Mouse (Mus musculus): ENCODE measurements around the gene Gm20388. TPM values are rescaled to one million over a fixed set of nuclear protein-coding genes. Genes with fewer than 3 reads are reported as not detected.

Gene Gm20388
- polyA plus RNA-seq, 1 experiment = 49.7 TPM

GRCm38 (mm10) chr8:121002871-121003539 lies 1092.4 kb downstream of the Gm20388 start:
- whole genome bisulfite sequencing = 26% methylated on average over 17 of the region's 17 CpGs
- Histone ChIP-seq H3K36me3 (ENCODE audit: control insufficient read depth, insufficient read depth, low read length) (no peaks in the 10 kb centered on the region), H3K27me3 (replicated peaks; ENCODE audit: control insufficient read depth, insufficient read depth, low read length) (no peaks in the 10 kb centered on the region), H3K27ac (ENCODE audit: insufficient read depth, low read depth, low read length) (no peak overlapping the region), H3K4me3 (ENCODE audit: insufficient read depth, low read depth, low read length) (no peak overlapping the region), H3K4me1 (ENCODE audit: control insufficient read depth, insufficient read depth, low read length) (no peaks in the 10 kb centered on the region)
- peak; percentile 7 for DNase-seq
- no peak for TF ChIP-seq POLR2A (IDR thresholded peaks at IDR 0.05; ENCODE audit: low read depth, low read length)
- no peak for TF ChIP-seq CTCF (conservative IDR thresholded peaks at IDR 0.05; ENCODE audit: insufficient read depth, insufficient read length, low read depth, low read length)

DNA sequence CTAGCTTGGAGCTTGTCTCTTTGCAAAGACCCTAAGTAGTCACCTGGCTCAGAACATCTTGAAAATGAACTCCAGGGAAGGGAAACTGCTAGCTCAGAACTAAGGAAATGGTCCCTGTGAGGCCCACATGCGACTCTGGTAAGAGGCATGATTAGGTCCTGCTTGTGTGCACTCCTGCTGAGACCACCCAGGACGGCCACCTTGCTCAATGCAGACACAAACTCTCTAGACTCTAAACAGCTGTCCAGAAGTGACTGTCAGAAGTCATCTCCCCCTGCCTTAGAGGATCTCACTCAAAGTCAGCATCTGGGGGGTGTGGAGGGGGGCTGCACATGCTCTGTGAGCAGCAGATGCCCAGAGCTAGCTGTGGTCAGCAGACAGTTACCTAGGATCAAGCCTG lies 1093.0 kb downstream of the Gm20388 start:
- no peak for DNase-seq
- no peak overlapping the region for H3K4me3 ChIP-seq (ENCODE audit: insufficient read depth, low read depth, low read length)
- 41% methylated on average over 2 of the region's 2 CpGs for WGBS
- no peaks in the 10 kb centered on the region for H3K27me3 ChIP-seq (replicated peaks; ENCODE audit: control insufficient read depth, insufficient read depth, low read length)
- no peak for TF ChIP-seq CTCF (conservative IDR thresholded peaks at IDR 0.05; ENCODE audit: insufficient read depth, insufficient read length, low read depth, low read length)
- TF ChIP-seq POLR2A (IDR thresholded peaks at IDR 0.05; ENCODE audit: low read depth, low read length) = no peak
- no peaks in the 10 kb centered on the region for H3K4me1 ChIP-seq (ENCODE audit: control insufficient read depth, insufficient read depth, low read length)
- H3K27ac ChIP-seq (ENCODE audit: insufficient read depth, low read depth, low read length) = no peak overlapping the region
- H3K36me3 ChIP-seq (ENCODE audit: control insufficient read depth, insufficient read depth, low read length) = no peaks in the 10 kb centered on the region

DNA sequence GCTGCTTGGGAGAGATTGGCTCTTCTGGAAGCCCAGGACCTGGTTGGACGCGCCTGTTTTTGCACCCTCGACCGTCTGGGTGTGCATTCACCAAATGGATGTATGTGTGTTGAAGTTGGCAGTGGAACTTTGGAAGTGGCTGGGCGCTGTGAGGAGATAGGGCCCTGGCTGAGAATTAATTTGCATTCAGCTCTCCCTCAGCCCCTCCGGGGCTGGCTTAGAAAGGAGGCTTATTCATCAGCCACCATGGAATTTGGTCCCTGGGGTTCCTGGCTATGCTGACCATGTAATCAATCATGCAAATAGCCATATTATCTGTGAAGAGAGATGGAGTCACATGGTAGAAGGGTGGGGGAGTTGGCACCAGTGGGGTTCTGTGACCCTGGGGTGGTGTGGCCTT lies 1102.7 kb downstream of the Gm20388 start:
- Histone ChIP-seq H3K4me1 (ENCODE audit: control insufficient read depth, insufficient read depth, low read length) (no peaks in the 10 kb centered on the region), H3K27me3 (replicated peaks; ENCODE audit: control insufficient read depth, insufficient read depth, low read length) (no peaks in the 10 kb centered on the region)
- WGBS = 70% methylated on average over 6 of the region's 6 CpGs

GRCm38 (mm10) chr8:121016621-121017020 lies 1106.0 kb downstream of the Gm20388 start:
- TF ChIP-seq POLR2A (IDR thresholded peaks at IDR 0.05; ENCODE audit: low read depth, low read length) = no peak
- TF ChIP-seq CTCF (conservative IDR thresholded peaks at IDR 0.05; ENCODE audit: insufficient read depth, insufficient read length, low read depth, low read length) = no peak
- Histone ChIP-seq H3K4me3 (ENCODE audit: insufficient read depth, low read depth, low read length) (no peak overlapping the region), H3K4me1 (ENCODE audit: control insufficient read depth, insufficient read depth, low read length) (no peaks in the 10 kb centered on the region), H3K27me3 (replicated peaks; ENCODE audit: control insufficient read depth, insufficient read depth, low read length) (no peaks in the 10 kb centered on the region), H3K27ac (ENCODE audit: insufficient read depth, low read depth, low read length) (no peak overlapping the region), H3K36me3 (ENCODE audit: control insufficient read depth, insufficient read depth, low read length) (no peaks in the 10 kb centered on the region)
- WGBS = 77% methylated on average over 17 of the region's 17 CpGs
- DNase-seq = no peak

More for the DNA sequence above, 1102.7 kb downstream of the Gm20388 start:
- no peak for DNase-seq
- TF ChIP-seq CTCF (conservative IDR thresholded peaks at IDR 0.05; ENCODE audit: insufficient read depth, insufficient read length, low read depth, low read length) = no peak
- Histone ChIP-seq H3K4me3 (ENCODE audit: insufficient read depth, low read depth, low read length) (no peak overlapping the region), H3K36me3 (ENCODE audit: control insufficient read depth, insufficient read depth, low read length) (no peaks in the 10 kb centered on the region), H3K27ac (ENCODE audit: insufficient read depth, low read depth, low read length) (no peak overlapping the region)

GRCm38 (mm10) chr8:121018236-121018635 lies 1107.6 kb downstream of the Gm20388 start:
- no peaks in the 10 kb centered on the region for H3K27me3 ChIP-seq (replicated peaks; ENCODE audit: control insufficient read depth, insufficient read depth, low read length)
- TF ChIP-seq CTCF (conservative IDR thresholded peaks at IDR 0.05; ENCODE audit: insufficient read depth, insufficient read length, low read depth, low read length) (no peak), POLR2A (IDR thresholded peaks at IDR 0.05; ENCODE audit: low read depth, low read length) (no peak)
- no peak for DNase-seq

GRCm38 (mm10) chr8:121021488-121021887 lies 1110.8 kb downstream of the Gm20388 start:
- TF ChIP-seq POLR2A (IDR thresholded peaks at IDR 0.05; ENCODE audit: low read depth, low read length) = no peak
- no peak for TF ChIP-seq CTCF (conservative IDR thresholded peaks at IDR 0.05; ENCODE audit: insufficient read depth, insufficient read length, low read depth, low read length)
- no peak overlapping the region for H3K27ac ChIP-seq (ENCODE audit: insufficient read depth, low read depth, low read length)
- no peaks in the 10 kb centered on the region for H3K36me3 ChIP-seq (ENCODE audit: control insufficient read depth, insufficient read depth, low read length)
- no peak overlapping the region for H3K4me3 ChIP-seq (ENCODE audit: insufficient read depth, low read depth, low read length)
- no peaks in the 10 kb centered on the region for H3K4me1 ChIP-seq (ENCODE audit: control insufficient read depth, insufficient read depth, low read length)
- no peaks in the 10 kb centered on the region for H3K27me3 ChIP-seq (replicated peaks; ENCODE audit: control insufficient read depth, insufficient read depth, low read length)
- WGBS = 18% methylated on average over 12 of the region's 12 CpGs
- no peak for DNase-seq

More at GRCm38 (mm10) chr8:121018236-121018635, 1107.6 kb downstream of the Gm20388 start:
- Histone ChIP-seq H3K4me3 (ENCODE audit: insufficient read depth, low read depth, low read length) (no peak overlapping the region), H3K4me1 (ENCODE audit: control insufficient read depth, insufficient read depth, low read length) (no peaks in the 10 kb centered on the region), H3K36me3 (ENCODE audit: control insufficient read depth, insufficient read depth, low read length) (no peaks in the 10 kb centered on the region), H3K27ac (ENCODE audit: insufficient read depth, low read depth, low read length) (no peak overlapping the region)
- 68% methylated on average over 10 of the region's 10 CpGs for WGBS

DNA sequence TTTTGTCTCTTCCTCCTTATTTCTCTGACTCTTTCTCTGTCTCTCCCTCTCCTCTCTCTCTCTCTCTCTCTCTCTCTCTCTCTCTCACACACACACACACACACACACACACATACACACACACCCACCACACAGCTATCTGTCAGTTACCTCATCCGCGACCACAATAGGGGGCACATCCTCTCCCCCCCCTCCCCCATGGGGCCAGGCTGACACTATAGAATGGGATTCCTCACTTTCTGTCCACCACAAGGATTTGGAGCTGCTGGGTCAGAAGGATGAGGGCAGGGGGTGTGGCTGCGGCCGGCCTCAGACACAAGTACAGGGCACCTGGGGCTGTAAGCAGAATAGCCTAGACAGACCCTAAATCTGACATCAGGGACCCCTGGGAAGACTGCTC lies 1112.4 kb downstream of the Gm20388 start:
- no peaks in the 10 kb centered on the region for H3K27me3 ChIP-seq (replicated peaks; ENCODE audit: control insufficient read depth, insufficient read depth, low read length)
- no peak for TF ChIP-seq CTCF (conservative IDR thresholded peaks at IDR 0.05; ENCODE audit: insufficient read depth, insufficient read length, low read depth, low read length)
- no peak for TF ChIP-seq POLR2A (IDR thresholded peaks at IDR 0.05; ENCODE audit: low read depth, low read length)
- 83% methylated on average over 4 of the region's 4 CpGs for WGBS

More for the DNA sequence above, 1112.4 kb downstream of the Gm20388 start:
- DNase-seq = no peak
- H3K4me1 ChIP-seq (ENCODE audit: control insufficient read depth, insufficient read depth, low read length) = no peaks in the 10 kb centered on the region
- H3K27ac ChIP-seq (ENCODE audit: insufficient read depth, low read depth, low read length) = no peak overlapping the region
- H3K4me3 ChIP-seq (ENCODE audit: insufficient read depth, low read depth, low read length) = no peak overlapping the region
- H3K36me3 ChIP-seq (ENCODE audit: control insufficient read depth, insufficient read depth, low read length) = no peaks in the 10 kb centered on the region

Measured in kidney, adult 2 months (tissue).